Mouse (Mus musculus) 416B (cell line): ENCODE data around the gene Plcd1.
A peak's percentile ranks its signal among the peaks of the same experiment; 100 is the strongest.

Experiments
- DNase-seq: peaks from one replicate; pipeline ENCODE4 v3.0.0; 2011; ENCODE audit warnings: low read depth

Plcd1 gene

DNA sequence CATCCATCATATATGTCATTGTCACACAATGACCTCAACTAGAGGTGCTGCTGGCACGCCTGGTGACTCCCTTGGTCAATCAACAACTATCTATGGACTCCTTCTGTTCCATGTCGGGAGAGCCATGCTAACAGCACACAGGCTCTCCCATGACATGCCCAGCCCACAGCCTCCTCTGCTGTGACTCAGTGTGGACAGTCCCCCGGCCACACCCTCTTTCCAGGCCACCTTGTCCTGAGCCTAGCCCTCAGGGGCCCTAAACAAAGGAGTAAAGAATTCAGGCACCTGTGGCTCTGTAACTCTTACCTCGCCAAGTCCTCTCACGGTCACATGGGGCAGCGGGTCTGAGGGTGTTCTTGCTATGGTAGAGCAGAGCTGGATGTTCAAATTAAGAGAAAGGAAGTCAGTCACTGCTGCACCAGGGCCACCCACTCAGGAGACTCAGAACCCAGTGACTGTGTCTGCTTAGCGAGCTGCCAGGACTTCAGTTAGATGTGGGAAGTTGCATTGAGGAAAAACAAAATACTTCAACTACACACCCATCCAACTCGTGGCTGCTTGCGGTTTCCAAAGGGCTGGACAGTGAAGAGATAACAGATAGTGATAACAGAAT lies 39.2 kb downstream of the Plcd1 start:
- DNase-seq = no peak

DNA sequence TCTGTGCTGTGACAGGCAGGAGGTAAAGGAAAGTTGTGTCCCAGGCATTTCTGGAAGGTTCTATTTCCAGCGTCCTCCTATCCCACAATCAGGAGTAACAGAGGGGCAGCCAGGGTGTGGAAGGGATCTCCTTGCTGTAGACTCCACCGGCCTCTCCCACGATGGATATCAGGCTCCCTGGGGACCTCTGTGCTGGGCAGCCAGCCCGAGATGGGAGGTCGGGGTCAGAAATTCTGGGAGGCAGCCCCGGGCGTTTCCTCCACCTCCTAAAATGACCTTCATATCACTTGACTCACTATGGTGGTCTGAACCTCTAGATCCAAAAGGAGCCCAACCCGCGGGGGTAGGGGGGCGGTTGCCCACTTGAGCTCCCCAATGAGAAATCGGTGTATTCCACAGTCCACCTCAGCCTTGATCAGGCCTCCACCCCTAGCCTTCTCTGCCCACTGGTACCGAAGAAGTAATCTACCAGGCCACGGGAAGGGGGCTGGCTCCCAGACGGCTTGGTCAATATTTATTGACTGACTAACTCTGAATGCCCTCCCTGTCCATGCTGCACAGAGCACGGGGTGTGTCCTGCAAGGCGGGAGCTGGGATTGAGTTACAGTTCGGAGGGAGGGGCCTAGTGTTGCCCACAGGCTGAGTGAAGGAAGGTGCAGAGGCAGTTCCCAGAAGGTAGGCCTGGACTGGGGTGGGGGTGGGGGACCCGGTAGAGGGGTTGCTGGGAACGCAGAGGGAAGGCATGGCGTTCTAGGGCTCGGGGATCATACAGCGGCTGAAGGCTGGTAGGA lies 41.0 kb downstream of the Plcd1 start, which contains the start of gene Vill:
TSS of gene Vill (plus strand) at position 625 of the 791 bp plus-strand sequence.
- DNase-seq = no peak

DNA sequence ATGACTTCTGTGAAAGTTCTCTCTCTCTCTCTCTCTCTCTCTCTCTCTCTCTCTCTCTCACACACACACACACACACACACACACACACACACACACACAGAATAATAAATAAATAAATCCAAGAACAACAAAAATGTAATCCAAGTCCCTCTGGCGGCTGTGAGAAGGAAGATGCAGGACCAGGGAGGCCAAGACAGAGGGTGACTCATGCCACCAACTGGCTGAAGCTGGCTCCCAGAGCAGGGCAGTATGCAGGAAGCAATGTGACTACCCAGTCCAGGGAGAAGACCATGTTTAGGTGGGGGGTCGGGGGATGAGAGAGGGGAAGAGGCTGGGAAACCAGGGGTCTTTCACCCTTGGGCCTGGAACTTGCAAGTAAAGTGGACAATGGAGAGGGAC lies 42.1 kb downstream of the Plcd1 start:
- DNase-seq = peak; percentile 78

DNA sequence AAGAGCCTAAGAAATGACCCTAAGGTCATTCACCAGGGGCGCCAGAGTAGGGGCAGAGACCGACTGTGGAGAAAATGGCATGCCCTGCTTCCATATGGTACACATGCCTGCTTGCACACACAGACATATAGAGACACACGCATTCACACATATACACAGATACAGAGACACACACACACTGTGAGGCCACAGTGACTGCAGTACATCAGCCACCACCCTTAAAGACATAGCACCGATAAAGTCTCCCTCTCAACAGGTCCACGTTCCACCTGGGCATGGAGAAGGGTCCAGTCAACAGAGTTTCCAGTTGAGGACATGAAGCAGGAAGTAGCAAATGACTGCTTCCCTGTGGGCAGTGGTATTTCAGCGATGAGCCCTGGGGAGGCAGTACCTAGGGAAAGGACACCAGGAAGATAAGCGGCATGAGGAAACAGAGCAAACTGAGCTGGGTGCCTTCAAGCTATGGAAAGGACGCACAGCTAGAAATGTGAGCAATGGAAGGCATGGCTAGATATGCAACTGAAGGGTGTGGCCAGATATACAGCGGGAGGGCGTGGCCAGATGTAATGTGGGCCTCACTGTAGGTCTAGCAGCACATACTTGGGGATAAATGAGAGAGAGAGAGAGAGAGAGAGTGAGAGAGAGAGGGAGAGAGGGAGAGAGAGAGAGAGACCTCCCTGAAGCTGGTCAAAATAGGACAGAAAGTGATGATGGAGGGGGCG lies 45.0 kb downstream of the Plcd1 start:
- no peak for DNase-seq

DNA sequence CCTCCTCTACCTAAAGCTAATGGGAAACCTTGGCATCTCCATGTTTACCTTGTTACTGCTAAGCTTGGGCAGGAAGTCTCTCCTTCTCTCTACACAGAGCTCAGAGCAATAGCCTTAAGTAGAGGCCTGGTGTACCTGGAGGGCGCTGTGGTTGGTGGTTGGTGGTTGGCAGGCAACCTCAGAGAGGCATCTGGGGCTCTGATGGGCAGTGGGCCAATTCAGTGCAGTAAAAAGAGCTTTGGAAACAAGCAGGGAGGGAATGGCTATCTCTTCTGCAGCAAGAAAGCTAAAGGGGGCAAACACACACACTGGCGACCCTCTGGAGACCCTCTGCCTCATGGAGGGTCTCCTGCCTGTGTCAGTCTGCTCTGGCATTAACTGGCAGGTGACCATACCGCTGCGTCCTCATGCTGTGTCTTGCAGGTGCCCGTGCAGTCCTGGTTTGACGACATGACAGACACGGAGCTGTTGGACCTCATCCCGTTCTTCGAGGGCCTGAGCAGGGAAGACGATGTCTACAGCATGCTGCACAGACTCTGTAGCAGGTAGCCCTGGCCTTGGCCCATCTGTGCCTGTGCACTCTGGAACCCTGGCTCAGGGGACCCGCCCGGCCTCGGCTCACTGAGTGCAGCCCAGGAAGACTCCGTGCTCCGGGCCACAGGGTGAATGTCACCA lies 53.1 kb downstream of the Plcd1 start:
- no peak for DNase-seq

DNA sequence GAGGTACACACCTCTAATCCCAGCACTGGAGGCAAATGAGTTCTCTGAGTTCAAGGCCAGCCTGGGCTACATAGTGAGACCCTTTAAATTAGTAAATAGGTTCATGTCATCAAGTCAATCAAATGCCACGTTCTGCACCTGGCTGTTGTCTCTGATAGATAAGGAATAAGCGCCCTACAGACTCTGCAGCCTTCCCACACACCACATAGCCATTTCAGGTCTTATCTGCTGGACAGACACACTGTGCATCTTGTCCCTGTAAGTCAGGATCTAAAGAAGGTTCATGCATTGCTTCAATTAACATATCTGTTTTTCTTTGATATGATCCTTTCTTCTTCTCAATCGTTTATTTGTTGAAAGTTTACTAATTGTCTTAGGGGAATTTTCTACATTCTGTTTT lies 54.7 kb downstream of the Plcd1 start:
- DNase-seq = no peak

DNA sequence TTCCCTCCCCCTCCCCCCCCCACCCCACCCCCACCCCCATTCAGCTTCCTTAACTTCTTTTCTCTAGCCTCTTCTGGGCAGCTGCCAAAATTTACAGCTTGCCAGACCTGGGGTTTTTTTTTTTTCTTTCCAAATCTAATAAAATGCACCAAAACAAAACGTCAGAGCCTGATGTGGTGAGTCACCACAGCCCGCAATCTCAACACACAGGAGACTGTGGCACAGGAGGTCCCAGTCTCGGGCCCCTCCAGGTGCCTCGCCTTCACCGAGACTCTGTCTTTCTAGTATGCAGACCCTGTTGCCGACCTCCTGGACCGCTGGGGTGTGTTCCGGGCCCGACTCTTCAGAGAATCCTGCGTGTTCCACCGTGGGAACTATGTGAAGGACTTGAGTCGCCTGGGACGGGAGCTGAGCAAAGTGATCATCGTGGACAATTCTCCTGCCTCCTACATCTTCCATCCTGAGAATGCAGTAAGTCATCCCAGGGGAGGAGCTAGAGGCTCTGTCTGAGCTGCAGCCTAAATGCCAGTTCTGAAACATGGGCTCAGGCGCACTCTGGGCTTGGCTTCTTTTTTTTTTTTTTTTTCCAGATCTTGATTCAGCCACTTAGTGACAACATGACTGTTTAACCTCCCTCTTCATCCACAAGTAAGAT lies 56.1 kb downstream of the Plcd1 start:
- peak; percentile 86 for DNase-seq

DNA sequence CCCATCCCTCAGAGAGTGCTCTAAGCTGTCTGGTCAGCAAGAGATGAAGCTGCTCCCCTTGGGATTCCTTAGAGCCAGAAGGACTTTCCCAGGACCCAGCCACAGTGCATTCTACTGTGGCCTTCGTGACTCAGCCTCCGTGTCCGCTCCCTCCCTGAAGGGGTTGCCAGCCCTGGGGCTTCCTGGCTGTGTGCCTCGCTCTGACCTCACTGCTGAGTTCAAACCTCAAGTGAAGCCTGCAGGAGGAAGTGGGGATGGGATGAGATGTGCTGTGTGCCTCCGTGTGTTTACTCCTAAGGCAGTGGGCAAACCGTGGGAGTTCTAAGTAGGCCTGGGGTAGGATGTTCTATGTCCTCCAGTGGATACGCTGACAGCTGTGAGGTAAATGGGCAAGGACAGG lies 57.5 kb downstream of the Plcd1 start:
- DNase-seq = peak; percentile 83

DNA sequence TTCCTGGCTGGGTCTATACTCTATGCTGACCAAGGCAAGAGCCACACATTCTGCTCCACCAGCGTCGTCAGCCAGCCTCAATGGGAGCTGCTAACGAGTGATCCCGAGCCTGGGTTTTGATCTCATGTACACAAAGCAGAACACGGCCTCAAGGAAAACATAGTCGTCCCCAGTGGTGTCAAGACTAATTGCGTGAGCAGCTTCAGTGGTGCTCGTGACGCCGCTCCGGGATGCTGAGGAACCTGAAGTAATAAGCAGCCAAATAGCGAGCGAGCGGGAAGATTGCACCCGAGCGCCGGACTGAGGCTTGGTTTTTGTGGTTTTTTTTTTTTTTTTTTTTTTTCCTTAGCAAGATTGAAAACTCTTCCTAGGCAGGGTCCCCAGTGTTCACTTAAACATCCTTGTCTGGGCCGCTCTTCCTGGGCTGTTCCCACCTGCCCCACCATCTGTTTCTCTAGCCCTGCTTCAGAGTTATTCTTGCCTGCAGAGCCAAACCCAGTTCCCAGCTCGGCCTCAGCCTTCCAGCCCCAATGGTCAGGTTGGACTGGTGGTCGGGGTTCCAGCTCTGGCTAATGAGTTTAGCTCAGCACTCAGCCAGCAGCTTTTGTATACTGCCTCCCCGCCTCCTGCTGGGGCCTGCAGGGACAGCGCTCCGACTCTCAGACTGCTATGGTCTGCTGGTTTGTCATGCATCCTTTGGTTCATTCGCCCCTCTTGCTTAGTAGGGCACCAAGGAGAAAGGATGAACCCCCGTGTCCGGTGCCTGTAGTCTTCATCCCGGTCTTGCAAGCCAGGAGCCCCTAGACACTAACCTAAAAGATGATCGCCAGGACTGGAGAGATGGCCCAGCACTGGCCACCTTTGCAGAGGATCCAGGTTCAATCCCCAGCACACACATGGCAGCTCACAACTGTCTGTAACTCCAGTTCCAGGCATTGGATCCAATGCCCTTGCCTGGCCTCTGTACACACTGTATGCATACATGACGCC lies 58.3 kb downstream of the Plcd1 start:
- DNase-seq = no peak

DNA sequence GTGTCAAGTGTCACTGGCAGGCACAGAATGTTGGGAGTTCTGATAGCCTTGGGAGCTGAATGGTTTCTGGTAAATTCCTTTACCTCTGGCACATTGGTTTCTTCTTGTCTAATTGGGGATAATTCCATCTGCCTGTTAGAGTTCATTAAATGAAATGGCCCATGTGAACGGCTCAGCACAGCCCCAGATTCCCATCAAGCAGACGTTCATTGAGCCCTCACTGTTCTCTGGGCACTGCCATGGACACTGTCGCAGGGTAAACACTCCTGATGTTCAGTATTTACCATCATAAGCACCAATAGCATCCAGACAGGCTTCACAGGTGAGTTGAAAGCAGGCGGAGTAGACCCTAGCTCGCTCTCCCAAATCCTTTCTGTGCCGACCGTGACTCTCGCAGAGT lies 59.2 kb downstream of the Plcd1 start:
- no peak for DNase-seq

DNA sequence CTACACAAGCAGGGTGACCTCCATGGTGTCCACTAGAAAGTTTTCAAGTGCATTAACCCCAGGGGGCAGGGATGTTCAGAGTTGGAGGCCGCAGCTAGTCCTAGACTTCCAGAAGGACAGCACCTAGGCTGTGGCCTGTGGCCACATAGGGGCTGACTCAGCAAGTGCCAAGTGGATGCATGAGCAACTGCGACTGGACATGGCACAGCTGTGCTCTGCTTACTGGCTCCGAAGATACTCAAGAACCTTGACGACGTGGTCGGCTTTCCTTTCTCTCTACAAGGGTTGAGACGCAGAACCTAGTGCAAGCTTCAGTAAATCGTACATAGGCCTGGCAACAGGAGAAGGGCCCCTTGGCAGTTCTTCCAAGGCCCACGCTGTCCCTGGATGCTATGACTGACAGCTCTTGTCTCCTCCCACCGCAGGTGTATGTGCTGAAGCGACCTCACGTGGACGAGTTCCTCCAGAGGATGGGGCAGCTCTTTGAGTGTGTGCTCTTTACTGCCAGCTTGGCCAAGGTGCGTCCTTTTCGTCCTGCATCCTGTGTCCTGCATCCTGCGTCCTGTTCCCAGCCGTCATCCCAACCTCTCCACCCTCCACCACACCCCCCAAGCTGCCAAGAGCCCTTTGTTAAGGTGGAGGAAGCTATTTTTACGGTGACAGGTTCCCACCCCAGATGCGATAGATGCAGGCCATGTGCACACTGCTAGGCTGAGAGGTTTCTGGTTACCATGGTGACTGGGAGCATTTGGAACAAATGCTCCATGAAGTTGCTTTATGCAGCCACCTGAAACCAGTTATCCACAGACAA lies 60.0 kb downstream of the Plcd1 start:
- DNase-seq = no peak

DNA sequence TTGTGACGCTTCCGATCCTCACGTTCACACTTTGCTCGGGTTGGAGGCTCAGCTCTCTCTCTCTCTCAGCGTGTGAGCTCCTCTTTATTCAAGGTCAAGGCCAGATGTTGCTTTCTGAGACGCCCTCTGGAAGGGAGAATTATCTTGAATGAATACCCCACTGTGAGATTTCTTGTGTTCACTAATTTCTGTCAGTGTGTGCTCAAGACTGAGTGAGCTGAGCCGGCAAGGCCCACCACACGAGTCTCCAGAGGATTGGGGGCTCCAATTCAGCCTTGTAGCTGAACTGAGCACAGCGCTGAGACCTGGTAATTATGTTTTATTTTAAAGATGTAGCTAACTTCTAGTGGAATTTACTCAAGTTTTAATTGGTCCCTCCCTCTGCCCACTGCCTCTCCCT lies 60.8 kb downstream of the Plcd1 start:
- no peak for DNase-seq

DNA sequence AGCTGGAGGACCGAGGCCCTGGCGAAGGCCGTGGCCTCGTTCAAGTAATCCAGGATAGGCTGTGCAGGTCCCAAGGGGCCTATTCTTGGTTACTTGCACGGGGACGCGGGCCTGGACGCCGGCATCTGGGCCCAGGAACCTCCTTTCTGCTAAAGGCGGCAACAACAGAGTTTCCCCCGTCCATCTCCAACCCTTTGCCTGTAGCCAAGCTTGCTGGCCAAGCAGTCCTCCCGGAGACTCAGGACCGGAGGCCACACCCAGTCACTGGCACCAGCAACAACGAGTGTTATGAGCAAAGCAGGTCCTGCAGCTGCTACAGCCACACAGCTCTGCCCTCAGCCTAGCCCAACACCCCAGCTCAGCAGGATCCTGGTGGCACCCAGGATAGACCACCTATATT lies 61.5 kb downstream of the Plcd1 start:
- no peak for DNase-seq

DNA sequence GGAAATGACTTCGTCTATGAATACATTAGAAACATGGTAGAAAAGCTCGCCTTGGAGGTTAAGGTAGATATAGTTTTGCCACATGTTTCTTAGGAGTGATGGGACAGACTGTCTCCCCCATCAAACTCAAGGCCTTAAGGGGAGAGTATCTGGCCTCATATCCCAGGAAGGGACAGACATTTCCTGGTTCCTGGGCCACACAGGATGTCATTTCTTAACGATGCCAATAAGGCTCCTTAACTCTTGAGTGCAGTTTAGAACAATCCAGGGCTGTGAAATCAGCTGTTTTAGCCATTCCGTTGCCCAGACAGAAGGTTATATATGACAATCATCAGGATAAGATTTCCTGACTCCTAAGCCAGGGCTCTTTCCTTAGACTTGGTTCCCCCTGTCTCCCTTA lies 62.3 kb downstream of the Plcd1 start:
- DNase-seq = no peak

DNA sequence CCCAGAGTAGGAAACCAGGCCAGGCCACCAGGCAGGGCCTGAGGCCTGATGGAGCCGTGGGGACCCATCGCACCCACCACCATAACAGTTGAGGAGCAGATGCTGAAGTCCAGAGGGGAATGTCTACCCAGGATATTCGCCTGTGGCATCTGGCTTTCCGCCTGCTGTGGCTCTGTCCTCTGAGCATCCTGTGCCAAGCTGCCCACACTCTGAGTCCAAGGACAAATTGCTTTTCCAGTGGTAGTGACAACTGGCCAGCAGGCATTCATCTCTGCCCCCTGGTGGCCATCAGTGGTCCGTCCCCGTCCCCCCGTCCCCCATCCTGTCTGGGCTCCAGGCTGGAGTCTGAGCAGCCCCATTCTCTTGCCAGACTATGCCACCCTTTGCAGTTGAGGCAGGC lies 63.7 kb downstream of the Plcd1 start:
- DNase-seq = peak; percentile 40

DNA sequence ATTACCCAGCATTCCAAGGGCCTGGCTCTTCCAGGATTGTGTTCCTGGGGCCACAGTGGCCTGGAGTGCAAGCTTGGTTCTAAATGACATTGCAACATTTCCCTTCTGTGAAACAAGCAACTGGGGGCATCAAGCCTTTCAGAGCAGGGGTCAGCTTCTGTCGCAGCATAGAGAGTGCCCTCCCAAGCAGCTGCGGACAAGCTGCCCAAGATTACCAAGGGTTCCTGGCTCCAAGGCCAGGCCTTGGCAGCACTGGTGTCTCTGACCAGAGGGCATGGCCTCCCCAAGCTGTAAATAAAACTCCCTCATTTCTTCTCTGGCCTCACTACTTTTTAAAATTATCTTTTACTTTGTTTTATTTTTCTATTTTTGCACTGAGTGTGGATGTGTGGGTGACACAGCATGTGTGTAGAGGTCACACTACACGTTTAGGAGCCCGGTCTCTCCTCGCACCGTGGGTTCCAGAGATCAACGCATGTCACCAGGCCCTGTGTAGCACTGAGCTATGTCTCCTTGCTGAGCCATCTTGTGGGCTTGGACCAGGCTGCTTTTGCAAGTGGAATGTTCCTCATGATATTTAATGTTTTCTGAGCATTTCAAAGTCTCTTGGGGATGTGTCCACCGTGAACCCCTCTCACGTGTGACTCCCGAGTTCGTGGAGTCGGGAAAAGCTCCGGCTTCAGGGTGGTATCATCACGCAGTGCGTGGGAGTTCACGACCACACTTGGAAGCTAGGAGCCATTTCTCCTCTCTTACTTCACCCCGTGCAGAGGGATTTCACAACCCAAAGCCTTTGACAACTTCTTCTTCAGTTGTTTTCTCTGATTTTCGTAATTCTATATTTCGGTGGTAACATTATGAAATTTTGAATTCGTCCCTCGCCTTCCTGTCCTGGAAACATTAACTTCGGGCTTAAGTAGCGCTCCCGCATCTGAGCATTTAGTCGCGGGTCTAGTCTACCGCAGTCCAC lies 64.8 kb downstream of the Plcd1 start:
- DNase-seq = peak; percentile 44

DNA sequence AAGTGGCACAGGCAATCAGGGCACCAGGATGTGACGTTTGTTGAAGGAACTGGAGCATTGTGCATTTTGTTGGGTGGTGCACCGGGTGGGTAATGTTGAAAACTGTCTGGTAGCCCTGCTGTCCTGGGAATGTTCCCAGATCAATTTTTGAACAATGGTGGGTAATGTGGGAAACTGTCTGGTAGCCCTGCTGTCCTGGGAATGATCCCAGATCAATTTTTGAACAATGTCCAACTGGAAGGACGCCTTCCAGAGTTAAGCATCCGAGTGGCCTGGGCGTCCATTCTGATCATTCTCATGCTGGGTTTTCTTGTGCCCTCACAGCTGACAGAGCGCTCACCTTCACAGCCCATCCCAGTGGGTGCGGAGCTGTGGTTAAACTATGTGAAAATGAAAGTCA lies 66.0 kb downstream of the Plcd1 start:
- DNase-seq = no peak

DNA sequence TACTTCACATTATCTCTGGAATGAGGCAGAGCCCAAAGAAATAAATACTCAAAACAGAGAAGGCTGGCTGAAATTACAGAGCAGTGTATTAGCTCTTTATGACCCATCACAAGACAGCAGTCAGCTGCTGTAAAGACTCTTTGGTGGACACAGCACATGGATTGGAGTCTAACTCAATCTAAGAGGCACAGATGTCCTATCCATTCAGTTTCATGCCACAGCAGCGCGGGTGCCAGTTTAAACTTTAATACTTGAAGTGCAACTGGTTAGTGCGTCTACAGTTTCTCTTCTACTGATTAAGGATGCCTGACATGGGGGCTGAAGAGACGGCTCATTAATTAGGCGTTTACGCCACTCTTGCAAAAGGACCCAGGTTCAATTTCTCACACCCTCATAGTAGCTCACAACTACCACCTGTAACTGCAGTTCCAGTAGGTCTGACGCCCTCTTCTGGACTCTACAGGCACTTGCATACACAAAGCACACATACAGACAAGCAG lies 67.4 kb downstream of the Plcd1 start:
- DNase-seq = no peak

DNA sequence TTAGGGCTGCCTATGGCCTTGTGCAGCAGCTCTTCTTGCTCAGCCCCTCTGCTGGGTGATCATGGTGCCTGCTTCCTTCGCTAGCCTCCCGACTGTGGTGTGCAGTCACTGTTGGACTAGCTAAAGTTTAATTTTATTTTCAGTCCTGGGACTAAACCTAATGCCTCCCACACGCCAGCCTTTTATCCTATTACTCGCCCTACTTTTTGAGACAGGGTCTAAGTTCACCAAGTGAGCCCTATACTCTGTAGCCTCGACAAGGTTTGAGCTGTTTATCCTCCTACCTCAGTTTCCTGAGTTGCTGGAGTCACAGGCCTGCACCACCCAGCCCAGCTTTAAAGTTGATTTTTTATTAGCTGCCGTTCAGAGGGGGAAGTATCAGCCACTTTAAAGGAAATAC lies 68.0 kb downstream of the Plcd1 start:
- no peak for DNase-seq
